Mouse (Mus musculus): ENCODE data around the gene Gtf3a. TPM values are rescaled to one million over a fixed set of nuclear protein-coding genes. Genes with fewer than 3 reads are reported as not detected.

Gene Gtf3a
- polyA plus RNA-seq, 1 experiment from 2014 or later = 123 TPM

GRCm38 (mm10) chr5:146981376-146981775 is 32.9 kb downstream of the Gtf3a start:
- H3K36me3 ChIP-seq (ENCODE audit: control insufficient read depth, insufficient read depth, low read length) = no peaks in the 10 kb centered on the region
- no peak overlapping the region for H3K4me2 ChIP-seq (ENCODE audit: low read length)
- H3K4me1 ChIP-seq (replicated peaks; ENCODE audit: control insufficient read depth, insufficient read depth, low read length) = no peaks in the 10 kb centered on the region
- no peak overlapping the region for H3K9ac ChIP-seq (ENCODE audit: low read length)
- 80% methylated on average over 6 of the region's 6 CpGs for WGBS
- H3K27ac ChIP-seq (ENCODE audit: low read depth) = no peak overlapping the region
- DNase-seq (ENCODE audit: low spot score) = no peak
- no peaks in the 10 kb centered on the region for H3K9me3 ChIP-seq (ENCODE audit: control insufficient read depth, low read length)
- no peak for ATAC-seq (replicated peaks; ENCODE audit: low FRiP score, low TSS enrichment, low read depth)
- H3K27me3 ChIP-seq (replicated peaks; ENCODE audit: control insufficient read depth, insufficient read depth, low read length) = 0 out of 2 replicates have a peak, but pooled peaks cover 9% of the 10 kb centered on the region
- no peak overlapping the region for H3K4me3 ChIP-seq (ENCODE audit: low read depth, low read length)

- DNase-seq (ENCODE audit: low spot score) (peak; percentile 87), ATAC-seq (replicated peaks; ENCODE audit: low FRiP score, low TSS enrichment, low read depth) (peak; percentile 50; the same call in 1 of the 2 replicates)
- no peak overlapping the region for H3K9ac ChIP-seq (ENCODE audit: low read length)
- WGBS = 8% methylated on average over 8 of the region's 8 CpGs
- 0 out of 2 replicates have a peak, but pooled peaks cover 9% of the 10 kb centered on the region for H3K27me3 ChIP-seq (replicated peaks; ENCODE audit: control insufficient read depth, insufficient read depth, low read length)
- H3K9me3 ChIP-seq (ENCODE audit: control insufficient read depth, low read length) = no peaks in the 10 kb centered on the region
- no peaks in the 10 kb centered on the region for H3K36me3 ChIP-seq (ENCODE audit: control insufficient read depth, insufficient read depth, low read length)
- H3K4me1 ChIP-seq (replicated peaks; ENCODE audit: control insufficient read depth, insufficient read depth, low read length) = no peaks in the 10 kb centered on the region
- H3K4me2 ChIP-seq (ENCODE audit: low read length) = no peak overlapping the region
- no peak overlapping the region for H3K27ac ChIP-seq (ENCODE audit: low read depth)
- no peak overlapping the region for H3K4me3 ChIP-seq (ENCODE audit: low read depth, low read length)
Measured at GRCm38 (mm10) chr5:146983216-146983615, 34.8 kb downstream of the Gtf3a start.

- 0 out of 2 replicates have a peak, but pooled peaks cover 9% of the 10 kb centered on the region for H3K27me3 ChIP-seq (replicated peaks; ENCODE audit: control insufficient read depth, insufficient read depth, low read length)
- H3K27ac ChIP-seq (ENCODE audit: low read depth) = no peak overlapping the region
- no peaks in the 10 kb centered on the region for H3K9me3 ChIP-seq (ENCODE audit: control insufficient read depth, low read length)
- H3K9ac ChIP-seq (ENCODE audit: low read length) = no peak overlapping the region
- H3K4me3 ChIP-seq (ENCODE audit: low read depth, low read length) = no peak overlapping the region
- H3K4me2 ChIP-seq (ENCODE audit: low read length) = no peak overlapping the region
- 70% methylated on average over 21 of the region's 21 CpGs for WGBS
- no peaks in the 10 kb centered on the region for H3K4me1 ChIP-seq (replicated peaks; ENCODE audit: control insufficient read depth, insufficient read depth, low read length)
- H3K36me3 ChIP-seq (ENCODE audit: control insufficient read depth, insufficient read depth, low read length) = no peaks in the 10 kb centered on the region
- ATAC-seq (replicated peaks; ENCODE audit: low FRiP score, low TSS enrichment, low read depth) (no peak), DNase-seq (ENCODE audit: low spot score) (no peak)
Measured at GRCm38 (mm10) chr5:146985725-146986433, 37.4 kb downstream of the Gtf3a start.

- ATAC-seq (replicated peaks; ENCODE audit: low FRiP score, low TSS enrichment, low read depth) = no peak
- no peak for DNase-seq (ENCODE audit: low spot score)
- H3K27ac ChIP-seq (ENCODE audit: low read depth) = no peak overlapping the region
- no peak overlapping the region for H3K4me3 ChIP-seq (ENCODE audit: low read depth, low read length)
- no peaks in the 10 kb centered on the region for H3K4me1 ChIP-seq (replicated peaks; ENCODE audit: control insufficient read depth, insufficient read depth, low read length)
- H3K9me3 ChIP-seq (ENCODE audit: control insufficient read depth, low read length) = no peaks in the 10 kb centered on the region
- no peak overlapping the region for H3K9ac ChIP-seq (ENCODE audit: low read length)
- H3K36me3 ChIP-seq (ENCODE audit: control insufficient read depth, insufficient read depth, low read length) = no peaks in the 10 kb centered on the region
- no peak overlapping the region for H3K4me2 ChIP-seq (ENCODE audit: low read length)
- H3K27me3 ChIP-seq (replicated peaks; ENCODE audit: control insufficient read depth, insufficient read depth, low read length) = 0 out of 2 replicates have a peak, but pooled peaks cover 9% of the 10 kb centered on the region
- WGBS = 71% methylated on average over 10 of the region's 10 CpGs
Measured at GRCm38 (mm10) chr5:146987588-146987987, 39.1 kb downstream of the Gtf3a start.

GRCm38 (mm10) chr5:146989051-146989450 is 40.6 kb downstream of the Gtf3a start:
- H3K27ac ChIP-seq (ENCODE audit: low read depth) = no peak overlapping the region
- H3K27me3 ChIP-seq (replicated peaks; ENCODE audit: control insufficient read depth, insufficient read depth, low read length) = 0 out of 2 replicates have a peak, but pooled peaks cover 9% of the 10 kb centered on the region
- DNase-seq (ENCODE audit: low spot score) (no peak), ATAC-seq (replicated peaks; ENCODE audit: low FRiP score, low TSS enrichment, low read depth) (no peak)
- WGBS = 50% methylated on average over 5 of the region's 5 CpGs
- H3K36me3 ChIP-seq (ENCODE audit: control insufficient read depth, insufficient read depth, low read length) = no peaks in the 10 kb centered on the region
- no peak overlapping the region for H3K9ac ChIP-seq (ENCODE audit: low read length)
- no peak overlapping the region for H3K4me3 ChIP-seq (ENCODE audit: low read depth, low read length)
- H3K4me1 ChIP-seq (replicated peaks; ENCODE audit: control insufficient read depth, insufficient read depth, low read length) = no peaks in the 10 kb centered on the region
- no peaks in the 10 kb centered on the region for H3K9me3 ChIP-seq (ENCODE audit: control insufficient read depth, low read length)
- no peak overlapping the region for H3K4me2 ChIP-seq (ENCODE audit: low read length)

- DNase-seq (ENCODE audit: low spot score) = no peak
Measured at GRCm38 (mm10) chr5:146993509-146993908, 45.1 kb downstream of the Gtf3a start.

GRCm38 (mm10) chr5:146994973-146995372 is 46.5 kb downstream of the Gtf3a start:
- 63% methylated on average over 6 of the region's 6 CpGs for WGBS
- DNase-seq (ENCODE audit: low spot score) = no peak

More at GRCm38 (mm10) chr5:146993509-146993908, 45.1 kb downstream of the Gtf3a start:
- no peaks in the 10 kb centered on the region for H3K4me1 ChIP-seq (replicated peaks; ENCODE audit: control insufficient read depth, insufficient read depth, low read length)
- 72% methylated on average over 8 of the region's 8 CpGs for WGBS
- H3K4me3 ChIP-seq (ENCODE audit: low read depth, low read length) = no peak overlapping the region
- no peak overlapping the region for H3K4me2 ChIP-seq (ENCODE audit: low read length)
- H3K9me3 ChIP-seq (ENCODE audit: control insufficient read depth, low read length) = no peaks in the 10 kb centered on the region
- no peak for ATAC-seq (replicated peaks; ENCODE audit: low FRiP score, low TSS enrichment, low read depth)
- H3K9ac ChIP-seq (ENCODE audit: low read length) = no peak overlapping the region
- no peaks in the 10 kb centered on the region for H3K36me3 ChIP-seq (ENCODE audit: control insufficient read depth, insufficient read depth, low read length)
- no peaks in the 10 kb centered on the region for H3K27me3 ChIP-seq (replicated peaks; ENCODE audit: control insufficient read depth, insufficient read depth, low read length)
- H3K27ac ChIP-seq (ENCODE audit: low read depth) = no peak overlapping the region

GRCm38 (mm10) chr5:146996812-146997211 is 48.4 kb downstream of the Gtf3a start:
- Histone ChIP-seq H3K4me2 (ENCODE audit: low read length) (no peak overlapping the region), H3K9me3 (ENCODE audit: control insufficient read depth, low read length) (no peaks in the 10 kb centered on the region), H3K4me3 (ENCODE audit: low read depth, low read length) (no peak overlapping the region), H3K4me1 (replicated peaks; ENCODE audit: control insufficient read depth, insufficient read depth, low read length) (no peaks in the 10 kb centered on the region), H3K9ac (ENCODE audit: low read length) (no peak overlapping the region), H3K36me3 (ENCODE audit: control insufficient read depth, insufficient read depth, low read length) (no peaks in the 10 kb centered on the region), H3K27me3 (replicated peaks; ENCODE audit: control insufficient read depth, insufficient read depth, low read length) (no peaks in the 10 kb centered on the region), H3K27ac (ENCODE audit: low read depth) (no peak overlapping the region)
- DNase-seq (ENCODE audit: low spot score) (no peak), ATAC-seq (replicated peaks; ENCODE audit: low FRiP score, low TSS enrichment, low read depth) (no peak)
- WGBS = 78% methylated on average over 7 of the region's 7 CpGs

More at GRCm38 (mm10) chr5:146994973-146995372, 46.5 kb downstream of the Gtf3a start:
- ATAC-seq (replicated peaks; ENCODE audit: low FRiP score, low TSS enrichment, low read depth) = no peak
- no peaks in the 10 kb centered on the region for H3K36me3 ChIP-seq (ENCODE audit: control insufficient read depth, insufficient read depth, low read length)
- no peak overlapping the region for H3K9ac ChIP-seq (ENCODE audit: low read length)
- H3K27ac ChIP-seq (ENCODE audit: low read depth) = no peak overlapping the region
- no peak overlapping the region for H3K4me3 ChIP-seq (ENCODE audit: low read depth, low read length)
- no peaks in the 10 kb centered on the region for H3K9me3 ChIP-seq (ENCODE audit: control insufficient read depth, low read length)
- no peaks in the 10 kb centered on the region for H3K27me3 ChIP-seq (replicated peaks; ENCODE audit: control insufficient read depth, insufficient read depth, low read length)
- H3K4me1 ChIP-seq (replicated peaks; ENCODE audit: control insufficient read depth, insufficient read depth, low read length) = no peaks in the 10 kb centered on the region
- no peak overlapping the region for H3K4me2 ChIP-seq (ENCODE audit: low read length)

- ATAC-seq (replicated peaks; ENCODE audit: low FRiP score, low TSS enrichment, low read depth) (no peak), DNase-seq (ENCODE audit: low spot score) (no peak)
- Histone ChIP-seq H3K27me3 (replicated peaks; ENCODE audit: control insufficient read depth, insufficient read depth, low read length) (no peaks in the 10 kb centered on the region), H3K27ac (ENCODE audit: low read depth) (no peak overlapping the region), H3K9ac (ENCODE audit: low read length) (no peak overlapping the region), H3K4me2 (ENCODE audit: low read length) (no peak overlapping the region), H3K4me3 (ENCODE audit: low read depth, low read length) (no peak overlapping the region), H3K9me3 (ENCODE audit: control insufficient read depth, low read length) (no peaks in the 10 kb centered on the region), H3K36me3 (ENCODE audit: control insufficient read depth, insufficient read depth, low read length) (no peaks in the 10 kb centered on the region), H3K4me1 (replicated peaks; ENCODE audit: control insufficient read depth, insufficient read depth, low read length) (no peaks in the 10 kb centered on the region)
- WGBS = 92% methylated on average over 12 of the region's 12 CpGs
Measured at GRCm38 (mm10) chr5:146998802-146999201, 50.3 kb downstream of the Gtf3a start.
